Mouse (Mus musculus) neural tube, embryonic 13.5 days (tissue): ENCODE measurements at regions not wholly inside any gene's neighbourhood (a gene's known extent, or its start where the extent isn't known, plus 50 kb on each side); places are given as distances from the start of the nearest gene placed in this dataset.

Experiments
- ATAC-seq: fragments of 200-750 bp; cut with Nextera tagmentation; 2 replicates; pipeline ENCODE4 v1.8.0; 2017; ENCODE audit warnings: low read depth, mild to moderate bottlenecking, moderate TSS enrichment, moderate library complexity
- H3K27ac ChIP-seq: fragments of 300-500 bp; sonication (generic); replicated peaks from 2 replicates; pipeline ENCODE4 v1.5.1; 2015; ENCODE audit warnings: moderate library complexity, mild to moderate bottlenecking, inconsistent platforms
- H3K27me3 ChIP-seq: fragments of 300-500 bp; sonication (generic); 2 replicates; pipeline ENCODE4 v1.6.1; 2015; ENCODE audit warnings: mild to moderate bottlenecking, inconsistent platforms
- H3K36me3 ChIP-seq: fragments of 300-500 bp; sonication (generic); 2 replicates; pipeline ENCODE4 v1.6.1; 2015; ENCODE audit warnings: mild to moderate bottlenecking, inconsistent platforms
- H3K4me1 ChIP-seq: fragments of 300-500 bp; sonication (generic); replicated peaks from 2 replicates; pipeline ENCODE4 v1.6.1; 2015; ENCODE audit warnings: inconsistent platforms
- H3K4me2 ChIP-seq: fragments of 300-500 bp; sonication (generic); 2 replicates; pipeline ENCODE4 v1.6.1; 2015; ENCODE audit warnings: inconsistent platforms, mild to moderate bottlenecking, moderate library complexity
- H3K4me3 ChIP-seq: fragments of 300-500 bp; sonication (generic); 2 replicates; pipeline ENCODE4 v1.5.1; 2015; ENCODE audit warnings: mild to moderate bottlenecking, inconsistent platforms
- H3K9ac ChIP-seq: fragments of 300-500 bp; sonication (generic); 2 replicates; pipeline ENCODE4 v1.6.1; 2015; ENCODE audit warnings: moderate library complexity, mild to moderate bottlenecking, inconsistent platforms
- H3K9me3 ChIP-seq: fragments of 300-500 bp; sonication (generic); 2 replicates; pipeline ENCODE4 v1.6.1; 2016; ENCODE audit warnings: inconsistent platforms
- WGBS: fragments of 180-500 bp; shearing (Covaris S2); methylation state at CpG from one replicate; pipeline ENCODE4 v1.1.7; 2015; 5-methylcytosine and 5-hydroxymethylcytosine counted together

- H3K27me3 ChIP-seq, result no peaks in the 10 kb centered on the region
- no peak overlapping the region for H3K4me2 ChIP-seq
- WGBS, result 32% methylated on average over 7 of the region's 7 CpGs
- no peaks in the 10 kb centered on the region for H3K36me3 ChIP-seq
- ATAC-seq, result no peak
- no peak overlapping the region for H3K4me3 ChIP-seq
- H3K27ac ChIP-seq, result no peak overlapping the region
- no peak overlapping the region for H3K9ac ChIP-seq
- peaks cover 16% of the 10 kb centered on the region; the same call in 1 of the 2 replicates for H3K4me1 ChIP-seq
- H3K9me3 ChIP-seq, result no peaks in the 10 kb centered on the region
Measured at GRCm38 (mm10) chr2:159422281-159422937, 627.8 kb downstream of the Dhx35 start.

GRCm38 (mm10) chr2:159428201-159428600, 633.6 kb downstream of the Dhx35 start:
- Histone ChIP-seq H3K36me3 (no peaks in the 10 kb centered on the region), H3K9ac (no peak overlapping the region), H3K4me2 (no peak overlapping the region), H3K9me3 (no peaks in the 10 kb centered on the region), H3K4me1 (no peaks in the 10 kb centered on the region), H3K27me3 (no peaks in the 10 kb centered on the region), H3K27ac (no peak overlapping the region), H3K4me3 (no peak overlapping the region)
- ATAC-seq, result no peak
- 44% methylated on average over 1 of the region's 1 CpGs for WGBS

- no peak for ATAC-seq
- Histone ChIP-seq H3K4me3 (no peak overlapping the region), H3K27ac (no peak overlapping the region), H3K27me3 (no peaks in the 10 kb centered on the region), H3K9ac (no peak overlapping the region), H3K36me3 (no peaks in the 10 kb centered on the region), H3K4me1 (no peaks in the 10 kb centered on the region), H3K9me3 (no peaks in the 10 kb centered on the region), H3K4me2 (no peak overlapping the region)
- 78% methylated on average over 5 of the region's 5 CpGs for WGBS
Measured at GRCm38 (mm10) chr2:159430577-159431329, 636.1 kb downstream of the Dhx35 start.

- Histone ChIP-seq H3K27me3 (no peaks in the 10 kb centered on the region), H3K4me2 (no peak overlapping the region), H3K4me3 (no peak overlapping the region), H3K9ac (no peak overlapping the region), H3K27ac (no peak overlapping the region), H3K4me1 (no peaks in the 10 kb centered on the region), H3K9me3 (no peaks in the 10 kb centered on the region), H3K36me3 (no peaks in the 10 kb centered on the region)
- 65% methylated on average over 6 of the region's 6 CpGs for WGBS
- no peak for ATAC-seq
Measured at GRCm38 (mm10) chr2:159438961-159439360, 644.4 kb downstream of the Dhx35 start.

- Histone ChIP-seq H3K27ac (no peak overlapping the region), H3K9me3 (no peaks in the 10 kb centered on the region), H3K9ac (no peak overlapping the region), H3K4me3 (no peak overlapping the region), H3K36me3 (no peaks in the 10 kb centered on the region), H3K27me3 (no peaks in the 10 kb centered on the region), H3K4me2 (no peak overlapping the region), H3K4me1 (0 out of 2 replicates have a peak, but pooled peaks cover 3% of the 10 kb centered on the region)
- ATAC-seq, result no peak
- 21% methylated on average over 8 of the region's 8 CpGs for WGBS
Measured at GRCm38 (mm10) chr2:159443581-159443980, 649.0 kb downstream of the Dhx35 start.

- 48% methylated on average over 5 of the region's 5 CpGs for WGBS
- Histone ChIP-seq H3K27ac (no peak overlapping the region), H3K27me3 (no peaks in the 10 kb centered on the region), H3K4me1 (0 out of 2 replicates have a peak, but pooled peaks cover 3% of the 10 kb centered on the region), H3K4me2 (no peak overlapping the region), H3K4me3 (no peak overlapping the region), H3K36me3 (no peaks in the 10 kb centered on the region), H3K9ac (no peak overlapping the region), H3K9me3 (no peaks in the 10 kb centered on the region)
- no peak for ATAC-seq
Measured at GRCm38 (mm10) chr2:159446434-159446833, 651.8 kb downstream of the Dhx35 start.

- H3K4me2 ChIP-seq, result no peak overlapping the region
- H3K4me3 ChIP-seq, result no peak overlapping the region
- no peaks in the 10 kb centered on the region for H3K27me3 ChIP-seq
- 84% methylated on average over 5 of the region's 5 CpGs for WGBS
- no peak overlapping the region for H3K27ac ChIP-seq
- no peaks in the 10 kb centered on the region for H3K9me3 ChIP-seq
- H3K4me1 ChIP-seq, result 0 out of 2 replicates have a peak, but pooled peaks cover 3% of the 10 kb centered on the region
- H3K9ac ChIP-seq, result no peak overlapping the region
- no peak for ATAC-seq
- H3K36me3 ChIP-seq, result no peaks in the 10 kb centered on the region
Measured at GRCm38 (mm10) chr2:159446886-159447285, 652.3 kb downstream of the Dhx35 start.

- H3K9ac ChIP-seq, result no peak overlapping the region
- no peak overlapping the region for H3K27ac ChIP-seq
- H3K27me3 ChIP-seq, result no peaks in the 10 kb centered on the region
- no peak overlapping the region for H3K4me2 ChIP-seq
- 0 out of 2 replicates have a peak, but pooled peaks cover 3% of the 10 kb centered on the region for H3K4me1 ChIP-seq
- ATAC-seq, result no peak
- WGBS, result 88% methylated on average over 5 of the region's 5 CpGs
- no peaks in the 10 kb centered on the region for H3K36me3 ChIP-seq
- H3K4me3 ChIP-seq, result no peak overlapping the region
- H3K9me3 ChIP-seq, result no peaks in the 10 kb centered on the region
Measured at GRCm38 (mm10) chr2:159448976-159449375, 654.4 kb downstream of the Dhx35 start.

- Histone ChIP-seq H3K4me1 (no peaks in the 10 kb centered on the region), H3K4me2 (no peak overlapping the region), H3K9ac (no peak overlapping the region), H3K27me3 (no peaks in the 10 kb centered on the region), H3K4me3 (no peak overlapping the region), H3K27ac (no peak overlapping the region), H3K9me3 (no peaks in the 10 kb centered on the region), H3K36me3 (no peaks in the 10 kb centered on the region)
- 71% methylated on average over 9 of the region's 9 CpGs for WGBS
- ATAC-seq, result no peak
Measured at GRCm38 (mm10) chr2:159451439-159451838, 656.8 kb downstream of the Dhx35 start.

- Histone ChIP-seq H3K36me3 (no peaks in the 10 kb centered on the region), H3K9me3 (no peaks in the 10 kb centered on the region), H3K9ac (no peak overlapping the region), H3K4me3 (no peak overlapping the region), H3K4me2 (no peak overlapping the region), H3K27ac (no peak overlapping the region), H3K27me3 (no peaks in the 10 kb centered on the region), H3K4me1 (no peaks in the 10 kb centered on the region)
- 80% methylated on average over 6 of the region's 6 CpGs for WGBS
- no peak for ATAC-seq
Measured at GRCm38 (mm10) chr2:159481399-159482080, 686.9 kb downstream of the Dhx35 start.

GRCm38 (mm10) chr2:159491090-159491489, 696.5 kb downstream of the Dhx35 start:
- no peak overlapping the region for H3K9ac ChIP-seq
- no peak for ATAC-seq
- H3K4me1 ChIP-seq, result 0 out of 2 replicates have a peak, but pooled peaks cover 3% of the 10 kb centered on the region
- 52% methylated on average over 3 of the region's 3 CpGs for WGBS
- H3K27ac ChIP-seq, result no peak overlapping the region
- no peaks in the 10 kb centered on the region for H3K9me3 ChIP-seq
- H3K27me3 ChIP-seq, result no peaks in the 10 kb centered on the region
- no peak overlapping the region for H3K4me3 ChIP-seq
- no peak overlapping the region for H3K4me2 ChIP-seq
- H3K36me3 ChIP-seq, result no peaks in the 10 kb centered on the region

- Histone ChIP-seq H3K36me3 (no peaks in the 10 kb centered on the region), H3K4me1 (no peaks in the 10 kb centered on the region; the same call in 1 of the 2 replicates), H3K9me3 (no peaks in the 10 kb centered on the region), H3K9ac (no peak overlapping the region), H3K27me3 (no peaks in the 10 kb centered on the region), H3K4me2 (no peak overlapping the region), H3K4me3 (no peak overlapping the region), H3K27ac (no peak overlapping the region)
- WGBS, result 63% methylated on average over 2 of the region's 2 CpGs
- no peak for ATAC-seq
Measured at GRCm38 (mm10) chr2:159498691-159499090, 704.1 kb downstream of the Dhx35 start.
